Mouse (Mus musculus) hindbrain, embryonic 10.5 days (tissue): ENCODE data around the gene Gm49396. TPM values are rescaled to one million over a fixed set of nuclear protein-coding genes. Genes with fewer than 3 reads are reported as not detected.

ENCODE experiments used
- DNase-seq: peaks from one replicate; pipeline ENCODE4 v3.0.0-alpha.2; 2017; ENCODE audit warnings: low spot score
- H3K27ac ChIP-seq: fragments of 300-500 bp; sonication (generic); 2 replicates; pipeline ENCODE4 v1.5.1; 2016; ENCODE audit warnings: mild to moderate bottlenecking, moderate library complexity
- H3K27me3 ChIP-seq: fragments of 300-500 bp; sonication (generic); 2 replicates; pipeline ENCODE4 v1.6.1; 2016; ENCODE audit warnings: mild to moderate bottlenecking; ENCODE audit not compliant: poor library complexity, insufficient read depth, severe bottlenecking
- H3K36me3 ChIP-seq: fragments of 300-500 bp; sonication (generic); 2 replicates; pipeline ENCODE4 v1.6.1; 2016; ENCODE audit warnings: mild to moderate bottlenecking, moderate library complexity
- H3K4me1 ChIP-seq: fragments of 300-500 bp; sonication (generic); replicated peaks from 2 replicates; pipeline ENCODE4 v1.6.1; 2016; ENCODE audit warnings: mild to moderate bottlenecking
- H3K4me3 ChIP-seq: fragments of 300-500 bp; sonication (generic); 2 replicates; pipeline ENCODE4 v1.5.1; 2016; ENCODE audit warnings: mild to moderate bottlenecking, moderate library complexity
- H3K9me3 ChIP-seq: fragments of 300-500 bp; sonication (generic); 2 replicates; pipeline ENCODE4 v1.6.1; 2016; ENCODE audit warnings: mild to moderate bottlenecking, moderate library complexity
- WGBS: fragments of 180-500 bp; shearing (Covaris S2); methylation state at CpG from one replicate; pipeline ENCODE4 v1.1.7; 2016; 5-methylcytosine and 5-hydroxymethylcytosine counted together
- polyA plus RNA-seq: library from polyadenylated mRNA; unstranded; fragments of >200 nt; fragmentation: Nextera tagmentation; extraction: Ambion mirVana; gene quantifications from 2 replicates; pipeline ENCODE4 v1.2.1, GENCODE M21; 2016

Gm49396 gene
- polyA plus RNA-seq, 1 experiment from 2014 or later, result 16.9 TPM

GRCm38 (mm10) chr7:30533941-30534632 is 29.1 kb upstream of the Gm49396 start:
- peaks cover 21% of the 10 kb centered on the region; the same call in 1 of the 2 replicates for H3K27me3 ChIP-seq
- WGBS, result 6% methylated on average over 26 of the region's 26 CpGs
- peaks cover 51% of the 10 kb centered on the region for H3K36me3 ChIP-seq
- H3K4me3 ChIP-seq, result peak overlapping the region; percentile 78
- H3K9me3 ChIP-seq, result no peaks in the 10 kb centered on the region
- no peak for DNase-seq
- peaks cover 45% of the 10 kb centered on the region for H3K4me1 ChIP-seq
- peak overlapping the region; percentile 97 for H3K27ac ChIP-seq

DNA sequence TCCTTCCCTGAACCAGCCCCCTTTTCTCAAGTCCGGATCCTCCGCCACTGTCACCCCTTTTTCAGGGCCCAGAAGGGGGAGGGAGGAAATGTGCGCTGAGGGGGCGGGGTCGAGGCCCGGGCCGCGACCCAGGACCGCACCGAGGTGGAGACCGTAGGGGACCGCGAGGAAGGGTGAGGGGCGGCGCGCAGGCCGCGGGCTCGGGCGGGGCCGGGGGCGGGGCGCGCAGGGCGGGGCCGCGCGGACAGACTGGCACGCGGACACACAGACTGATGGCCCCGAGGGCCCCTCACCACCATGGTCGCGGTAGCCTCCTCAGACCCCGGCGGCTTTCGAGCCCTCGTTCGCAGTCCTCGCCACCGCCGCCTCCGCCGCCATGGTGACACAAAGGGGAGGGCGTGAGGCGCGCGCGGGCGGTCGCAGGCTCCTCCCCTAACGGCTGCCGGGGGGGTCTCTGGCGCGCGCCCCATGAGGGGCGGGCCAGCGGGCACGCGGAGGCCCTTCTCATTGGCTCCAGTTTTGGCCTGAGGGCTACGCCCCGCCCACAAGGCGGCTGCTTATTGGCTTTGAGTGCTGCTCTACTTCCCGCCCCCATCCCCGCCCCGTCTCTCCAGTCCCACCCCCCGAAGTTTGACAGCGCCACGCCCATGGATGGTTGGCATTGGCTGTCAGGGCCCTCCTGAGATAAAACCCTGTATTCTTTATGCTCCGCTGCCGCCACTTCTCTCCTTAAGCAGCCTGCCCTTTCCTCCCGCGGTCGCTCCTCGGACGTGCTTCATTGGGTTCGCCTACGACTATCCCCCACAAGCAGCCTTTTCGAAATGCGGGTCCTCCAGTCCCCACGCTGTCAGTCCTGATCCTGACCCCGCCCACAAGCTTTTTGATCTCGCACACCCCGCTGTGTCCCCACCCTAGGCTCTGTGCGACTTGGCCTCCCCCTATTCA is 28.2 kb upstream of the Gm49396 start, which contains the start of gene Arhgap33:
Gene Arhgap33 (minus strand): TSS at position 428 of the 945 bp plus-strand sequence.
- DNase-seq, result peak; percentile 98
- Histone ChIP-seq H3K36me3 (peaks cover 51% of the 10 kb centered on the region), H3K27ac (peak within 1 kb of the TSS; percentile 97), H3K9me3 (no peaks in the 10 kb centered on the region), H3K4me3 (peak within 1 kb of the TSS; percentile 78), H3K27me3 (peaks cover 21% of the 10 kb centered on the region; the same call in 1 of the 2 replicates), H3K4me1 (peaks cover 45% of the 10 kb centered on the region)
- WGBS, result under 1% methylated on average over 83 of the region's 84 CpGs

DNA sequence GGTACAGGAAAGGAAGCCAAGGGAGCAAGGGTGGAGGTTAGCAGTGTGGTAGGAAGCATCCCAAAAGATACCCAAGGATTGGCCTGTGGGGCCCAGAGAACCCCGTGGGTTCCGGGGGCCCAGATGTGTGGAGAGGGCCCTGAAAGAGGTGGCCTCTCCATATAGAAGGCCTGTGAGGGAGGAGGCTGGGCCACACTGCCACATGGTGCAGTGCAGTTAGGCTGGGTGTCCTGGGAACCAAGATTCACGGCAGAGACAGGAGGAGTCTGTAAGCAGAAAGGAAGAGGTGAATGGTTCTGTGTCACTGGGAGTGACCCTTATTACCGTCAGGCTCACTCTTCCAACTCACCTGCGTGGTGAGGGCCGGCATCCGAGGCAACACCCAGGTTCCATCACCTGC is 22.6 kb upstream of the Gm49396 start:
- H3K27ac ChIP-seq, result no peak overlapping the region
- peaks cover 66% of the 10 kb centered on the region for H3K36me3 ChIP-seq
- no peak overlapping the region for H3K4me3 ChIP-seq
- DNase-seq, result no peak
- 88% methylated on average over 7 of the region's 7 CpGs for WGBS
- H3K4me1 ChIP-seq, result peaks cover 5% of the 10 kb centered on the region
- H3K27me3 ChIP-seq, result no peaks in the 10 kb centered on the region
- H3K9me3 ChIP-seq, result no peaks in the 10 kb centered on the region

DNA sequence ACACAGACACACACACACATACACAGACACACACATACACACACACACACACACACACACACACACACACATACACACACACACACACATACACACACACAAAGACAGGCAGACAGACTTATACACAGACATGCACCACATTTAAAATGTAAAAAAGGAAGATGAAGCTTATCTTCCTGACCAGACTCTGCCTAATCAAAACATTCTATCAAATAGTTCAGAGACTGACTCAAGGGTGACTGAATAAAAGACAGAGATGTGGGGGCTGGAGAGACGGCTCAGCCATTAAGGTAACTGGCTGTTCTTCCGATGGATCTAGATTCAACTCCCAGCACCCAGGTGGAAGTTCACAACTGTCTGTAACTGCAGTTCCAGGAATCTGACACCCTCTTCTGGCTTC is 18.8 kb upstream of the Gm49396 start:
- H3K27ac ChIP-seq, result no peak overlapping the region
- no peaks in the 10 kb centered on the region for H3K9me3 ChIP-seq
- H3K27me3 ChIP-seq, result no peaks in the 10 kb centered on the region
- WGBS, result 95% methylated on average over 2 of the region's 2 CpGs
- H3K36me3 ChIP-seq, result peaks cover 88% of the 10 kb centered on the region
- DNase-seq, result no peak
- no peaks in the 10 kb centered on the region for H3K4me1 ChIP-seq
- no peak overlapping the region for H3K4me3 ChIP-seq

DNA sequence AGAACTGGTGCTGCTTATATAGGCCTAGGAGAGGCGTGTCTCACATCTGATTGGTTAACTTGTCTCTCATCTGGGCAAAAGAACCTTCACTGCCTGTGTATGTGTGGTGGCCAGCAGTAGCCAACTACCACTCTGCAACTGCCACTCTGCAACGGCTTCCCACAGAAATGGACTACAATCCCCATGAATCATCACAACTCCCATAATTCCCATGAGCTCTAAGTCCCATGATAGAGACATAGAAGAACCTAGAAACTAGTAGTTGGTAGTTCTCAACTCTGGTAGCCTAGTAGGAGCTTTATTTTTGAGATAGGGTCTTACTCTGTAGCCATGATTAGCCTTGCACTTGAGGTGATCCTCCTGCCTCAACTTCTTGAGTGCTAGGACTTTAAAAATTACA is 13.3 kb upstream of the Gm49396 start:
- DNase-seq, result no peak
- WGBS, result 92% methylated on average over 2 of the region's 2 CpGs
- no peak overlapping the region for H3K4me3 ChIP-seq
- no peaks in the 10 kb centered on the region for H3K9me3 ChIP-seq
- H3K27ac ChIP-seq, result no peak overlapping the region
- H3K36me3 ChIP-seq, result peaks cover 50% of the 10 kb centered on the region
- H3K27me3 ChIP-seq, result peaks cover 6% of the 10 kb centered on the region; the same call in 1 of the 2 replicates
- peaks cover 19% of the 10 kb centered on the region for H3K4me1 ChIP-seq

DNA sequence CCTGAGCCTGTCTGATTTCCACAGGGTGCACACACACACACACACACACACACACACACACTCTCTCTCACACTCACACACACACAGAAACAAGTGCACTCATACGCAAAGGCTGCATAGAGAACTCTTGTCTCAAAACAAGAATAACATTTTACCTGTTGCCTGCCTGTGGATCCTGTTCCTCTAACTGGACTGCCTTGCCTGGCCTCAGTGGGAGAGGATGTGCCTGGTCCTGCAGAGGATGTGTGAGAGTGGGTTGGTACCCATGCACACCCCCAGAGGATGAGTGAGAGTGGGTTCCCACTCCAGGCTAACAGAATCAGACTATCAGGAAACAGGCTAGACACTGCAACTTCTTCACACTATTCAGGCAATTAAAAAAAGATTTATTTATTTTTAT is 12.5 kb upstream of the Gm49396 start:
- Histone ChIP-seq H3K27me3 (peaks cover 6% of the 10 kb centered on the region; the same call in 1 of the 2 replicates), H3K9me3 (no peaks in the 10 kb centered on the region), H3K4me3 (no peak overlapping the region), H3K27ac (no peak overlapping the region), H3K36me3 (peaks cover 54% of the 10 kb centered on the region), H3K4me1 (peaks cover 19% of the 10 kb centered on the region)
- no peak for DNase-seq
- 94% methylated on average over 1 of the region's 1 CpGs for WGBS

DNA sequence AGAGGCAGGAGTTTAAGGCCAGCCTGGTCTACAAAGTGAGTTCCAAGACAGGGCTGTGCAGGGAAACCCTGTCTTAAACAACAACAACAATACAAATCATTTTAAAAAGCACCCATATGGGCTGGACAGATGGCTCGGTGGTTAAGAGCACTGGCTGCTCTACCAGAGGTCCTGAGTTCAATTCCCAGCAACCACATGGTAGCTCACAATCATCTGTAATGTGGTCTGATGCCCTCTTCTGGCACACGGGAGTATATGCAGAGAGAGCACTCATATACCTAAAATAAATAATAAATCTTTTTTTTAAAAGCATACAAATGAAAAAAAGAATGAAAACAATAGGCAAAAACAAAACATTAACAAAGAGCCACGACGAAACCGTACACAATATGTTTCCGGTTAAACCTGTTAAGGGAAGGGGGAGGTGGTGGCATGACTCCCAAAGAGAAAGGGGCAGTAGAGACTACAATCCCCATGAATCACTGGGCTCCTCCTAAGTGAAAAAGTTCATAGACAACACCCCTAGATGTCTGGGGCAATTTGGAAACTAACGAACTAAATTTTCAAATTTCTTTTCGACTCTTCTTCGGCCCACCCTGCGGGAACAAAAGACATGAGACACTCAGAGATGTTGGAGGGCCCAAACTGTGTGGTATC is 11.6 kb upstream of the Gm49396 start:
- peak overlapping the region; percentile 68 for H3K4me3 ChIP-seq
- H3K9me3 ChIP-seq, result no peaks in the 10 kb centered on the region
- no peak for DNase-seq
- peaks cover 19% of the 10 kb centered on the region for H3K4me1 ChIP-seq
- WGBS, result 3% methylated on average over 10 of the region's 10 CpGs
- H3K36me3 ChIP-seq, result peaks cover 54% of the 10 kb centered on the region
- peaks cover 6% of the 10 kb centered on the region; the same call in 1 of the 2 replicates for H3K27me3 ChIP-seq
- peak overlapping the region; percentile 96 for H3K27ac ChIP-seq

GRCm38 (mm10) chr7:30552102-30553020 is 10.8 kb upstream of the Gm49396 start, which contains the start of the genes Hspb6 and Proser3:
TSS of gene Hspb6 (plus strand) at chr7:30552178.
TSS of gene Proser3 (minus strand) at chr7:30552299.
- Histone ChIP-seq H3K4me1 (peaks cover 19% of the 10 kb centered on the region), H3K9me3 (no peaks in the 10 kb centered on the region), H3K36me3 (peaks cover 56% of the 10 kb centered on the region), H3K27ac (peak within 1 kb of the TSS; percentile 96), H3K27me3 (peaks cover 6% of the 10 kb centered on the region; the same call in 1 of the 2 replicates), H3K4me3 (peak within 1 kb of the TSS; percentile 68)
- peak; percentile 95 for DNase-seq
- WGBS, result under 1% methylated on average over 44 of the region's 44 CpGs

GRCm38 (mm10) chr7:30553021-30553589 is 10.0 kb upstream of the Gm49396 start:
- Histone ChIP-seq H3K9me3 (no peaks in the 10 kb centered on the region), H3K27ac (peak overlapping the region; percentile 96), H3K36me3 (peaks cover 56% of the 10 kb centered on the region), H3K4me3 (peak overlapping the region; percentile 68), H3K4me1 (peaks cover 22% of the 10 kb centered on the region), H3K27me3 (peaks cover 6% of the 10 kb centered on the region; the same call in 1 of the 2 replicates)
- DNase-seq, result no peak
- WGBS, result 9% methylated on average over 23 of the region's 23 CpGs

DNA sequence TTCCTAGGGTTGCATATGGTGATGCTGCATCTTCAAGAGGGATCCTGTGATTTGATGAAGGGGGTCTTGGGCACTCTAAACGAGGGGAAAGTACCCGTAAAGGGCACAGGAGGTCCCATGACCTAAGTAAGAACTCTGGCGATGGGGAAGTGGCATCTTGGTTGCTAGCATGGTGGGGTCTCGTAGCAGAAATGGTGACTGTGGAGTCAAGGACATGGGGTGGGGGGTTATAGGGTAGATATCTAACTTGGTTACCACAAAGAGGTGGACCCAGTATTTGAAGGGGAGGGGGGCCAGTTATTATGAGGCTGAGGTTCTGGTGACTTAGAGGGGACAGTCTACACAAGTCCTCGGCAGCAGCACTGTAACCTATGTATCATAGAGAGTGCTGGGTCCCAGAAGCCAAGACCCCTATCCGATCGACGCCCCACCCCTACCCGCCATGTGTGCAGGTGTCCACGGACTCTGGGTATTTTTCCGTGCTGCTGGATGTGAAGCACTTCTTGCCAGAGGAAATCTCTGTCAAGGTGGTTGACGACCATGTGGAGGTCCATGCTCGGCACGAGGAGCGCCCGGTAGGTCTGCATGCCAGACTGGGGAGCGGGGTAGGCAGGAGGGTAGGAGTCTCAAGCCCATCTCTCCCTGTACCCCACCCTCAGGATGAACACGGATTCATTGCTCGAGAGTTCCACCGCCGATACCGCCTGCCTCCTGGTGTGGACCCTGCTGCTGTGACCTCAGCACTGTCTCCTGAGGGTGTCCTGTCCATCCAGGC is 9.1 kb upstream of the Gm49396 start:
- peak overlapping the region; percentile 96; the same call in 1 of the 2 replicates for H3K27ac ChIP-seq
- H3K4me3 ChIP-seq, result peak overlapping the region; percentile 68

More for the DNA sequence above, 9.1 kb upstream of the Gm49396 start:
- Histone ChIP-seq H3K36me3 (peaks cover 48% of the 10 kb centered on the region), H3K9me3 (no peaks in the 10 kb centered on the region), H3K27me3 (peaks cover 6% of the 10 kb centered on the region; the same call in 1 of the 2 replicates), H3K4me1 (peaks cover 31% of the 10 kb centered on the region)
- DNase-seq, result no peak
- WGBS, result 85% methylated on average over 22 of the region's 22 CpGs
